Mouse (Mus musculus): Measurements from ENCODE around the gene Eng. TPM values are rescaled to one million over a fixed set of nuclear protein-coding genes. Genes with fewer than 3 reads are reported as not detected.

Eng gene
- polyA plus RNA-seq, 1 experiment from 2014 or later, result 57.9 TPM

DNA sequence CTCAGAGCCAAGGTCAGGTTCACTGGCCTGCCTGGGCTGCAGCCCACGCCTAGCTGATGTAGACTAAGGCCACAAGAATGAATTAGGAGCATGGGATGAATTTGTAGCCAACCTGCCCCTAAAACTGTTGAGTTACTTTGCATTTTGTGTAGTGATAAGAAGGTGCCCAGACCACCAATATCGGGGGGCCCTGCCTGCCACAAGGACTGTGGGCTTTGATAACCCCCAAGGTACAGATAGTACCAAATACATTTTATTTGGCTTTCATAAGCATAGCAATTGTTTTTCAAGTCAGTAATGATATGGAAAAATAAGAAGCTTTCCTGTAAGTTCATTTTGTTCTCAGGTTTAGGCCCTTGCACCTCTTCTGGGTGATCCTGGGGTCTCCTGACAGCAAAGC lies 12.5 kb downstream of the Eng start:
- WGBS, result 87% methylated on average over 2 of the region's 2 CpGs
- DNase-seq (ENCODE audit: low spot score) (no peak), ATAC-seq (ENCODE audit: low read depth) (no peak)
- Histone ChIP-seq H3K4me1 (ENCODE audit: control insufficient read depth, insufficient read depth, low read length) (peaks cover 18% of the 10 kb centered on the region), H3K27me3 (replicated peaks; ENCODE audit: control insufficient read depth, insufficient read depth, low read length) (no peaks in the 10 kb centered on the region), H3K27ac (replicated peaks; ENCODE audit: low read depth, low read length) (no peak overlapping the region), H3K36me3 (ENCODE audit: control insufficient read depth, insufficient read depth, low read length) (no peaks in the 10 kb centered on the region), H3K4me2 (ENCODE audit: low read depth, low read length) (no peak overlapping the region), H3K9ac (ENCODE audit: low read depth, low read length) (no peak overlapping the region), H3K9me3 (ENCODE audit: control insufficient read depth, low read length) (no peaks in the 10 kb centered on the region), H3K4me3 (ENCODE audit: low read depth, low read length) (no peak overlapping the region)

DNA sequence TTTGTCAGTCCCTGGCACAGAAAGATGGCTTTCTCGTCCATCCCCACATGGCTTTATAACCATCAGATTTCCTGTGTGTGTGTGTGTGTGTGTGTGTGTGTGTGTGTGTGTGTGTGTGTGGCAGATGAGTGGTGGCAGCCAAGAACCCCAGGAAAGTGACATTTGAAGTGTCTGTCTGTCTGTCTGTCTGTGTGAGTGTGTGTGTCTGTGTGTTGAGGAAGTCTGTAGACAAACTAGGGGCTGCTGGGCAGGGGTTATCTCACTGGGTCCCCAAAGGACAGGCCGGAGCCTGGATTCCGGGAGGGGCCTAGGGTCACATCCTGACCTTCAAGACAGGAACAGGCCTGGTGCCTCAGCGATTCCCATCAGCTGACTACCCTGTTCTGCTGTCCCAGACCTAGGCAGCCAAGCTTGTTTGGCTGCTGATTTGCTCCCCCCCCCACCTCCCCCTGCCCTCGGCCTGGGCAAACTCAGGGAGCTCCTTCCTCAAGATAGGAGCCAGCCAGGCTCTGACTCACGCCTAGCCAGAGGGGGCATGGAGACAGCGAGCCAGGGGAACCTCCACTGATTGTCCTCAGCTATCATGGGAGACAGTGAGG lies 15.2 kb downstream of the Eng start:
- Histone ChIP-seq H3K27ac (replicated peaks; ENCODE audit: low read depth, low read length) (peak overlapping the region; percentile 52; the same call in 1 of the 2 replicates), H3K9ac (ENCODE audit: low read depth, low read length) (peak overlapping the region; percentile 15; the same call in 1 of the 2 replicates)
- peak; percentile 38; the same call in 1 of the 2 replicates for ATAC-seq (ENCODE audit: low read depth)

DNA sequence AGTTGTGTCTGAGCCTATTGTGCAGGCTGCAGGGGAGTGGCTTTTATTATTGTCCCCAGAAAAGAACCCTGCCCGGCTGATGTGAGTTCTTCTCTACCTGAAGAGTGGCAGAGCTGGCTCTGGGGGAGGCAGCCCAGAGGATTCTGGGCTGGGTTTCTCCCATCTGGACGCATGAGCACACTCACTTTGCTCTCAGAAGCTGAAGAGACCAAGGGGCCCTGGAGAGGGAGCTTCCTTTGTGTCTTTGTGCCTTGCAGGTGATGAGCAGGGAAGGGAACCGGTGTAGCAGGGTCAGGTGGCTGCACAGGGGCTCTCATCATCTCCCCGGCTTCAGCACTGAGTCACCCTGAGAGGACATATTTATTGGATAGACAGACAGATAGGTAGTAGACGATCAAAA lies 15.9 kb downstream of the Eng start:
- H3K9me3 ChIP-seq (ENCODE audit: control insufficient read depth, low read length), result no peaks in the 10 kb centered on the region
- no peaks in the 10 kb centered on the region for H3K36me3 ChIP-seq (ENCODE audit: control insufficient read depth, insufficient read depth, low read length)
- H3K27ac ChIP-seq (replicated peaks; ENCODE audit: low read depth, low read length), result peak overlapping the region; percentile 52; the same call in 1 of the 2 replicates
- no peaks in the 10 kb centered on the region for H3K27me3 ChIP-seq (replicated peaks; ENCODE audit: control insufficient read depth, insufficient read depth, low read length)
- DNase-seq (ENCODE audit: low spot score) (peak; percentile 56), ATAC-seq (ENCODE audit: low read depth) (peak; percentile 45)
- no peak overlapping the region for H3K4me2 ChIP-seq (ENCODE audit: low read depth, low read length)
- H3K4me3 ChIP-seq (ENCODE audit: low read depth, low read length), result no peak overlapping the region
- H3K4me1 ChIP-seq (ENCODE audit: control insufficient read depth, insufficient read depth, low read length), result no peaks in the 10 kb centered on the region
- 45% methylated on average over 5 of the region's 5 CpGs for WGBS
- peak overlapping the region; percentile 15; the same call in 1 of the 2 replicates for H3K9ac ChIP-seq (ENCODE audit: low read depth, low read length)

More for the DNA sequence above, 15.2 kb downstream of the Eng start:
- Histone ChIP-seq H3K27me3 (replicated peaks; ENCODE audit: control insufficient read depth, insufficient read depth, low read length) (no peaks in the 10 kb centered on the region), H3K9me3 (ENCODE audit: control insufficient read depth, low read length) (no peaks in the 10 kb centered on the region), H3K36me3 (ENCODE audit: control insufficient read depth, insufficient read depth, low read length) (no peaks in the 10 kb centered on the region), H3K4me2 (ENCODE audit: low read depth, low read length) (no peak overlapping the region), H3K4me1 (ENCODE audit: control insufficient read depth, insufficient read depth, low read length) (no peaks in the 10 kb centered on the region), H3K4me3 (ENCODE audit: low read depth, low read length) (no peak overlapping the region)
- 47% methylated on average over 6 of the region's 7 CpGs for WGBS
- peak; percentile 9 for DNase-seq (ENCODE audit: low spot score)

DNA sequence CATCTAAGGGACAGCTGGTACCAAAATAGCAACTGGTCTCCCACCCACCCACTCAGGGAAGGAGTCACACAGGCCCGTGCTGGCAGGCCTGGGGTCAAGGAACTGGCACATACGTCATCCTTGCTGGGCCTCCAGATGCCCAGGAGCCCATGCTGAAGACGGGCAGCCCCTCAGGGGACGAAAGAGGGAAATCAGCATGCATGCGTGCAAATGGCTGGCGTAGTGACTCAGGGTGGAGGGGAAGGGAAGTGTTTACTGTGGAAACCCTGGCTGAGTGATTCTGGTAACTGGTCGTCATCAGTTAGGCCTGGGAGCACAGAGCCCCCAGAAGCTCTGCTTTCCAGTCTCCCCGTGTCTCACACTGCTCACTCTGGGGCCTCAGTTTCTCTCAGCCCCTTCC lies 18.9 kb downstream of the Eng start:
- Histone ChIP-seq H3K4me3 (ENCODE audit: low read depth, low read length) (no peak overlapping the region), H3K27ac (replicated peaks; ENCODE audit: low read depth, low read length) (no peak overlapping the region), H3K4me2 (ENCODE audit: low read depth, low read length) (no peak overlapping the region), H3K36me3 (ENCODE audit: control insufficient read depth, insufficient read depth, low read length) (no peaks in the 10 kb centered on the region), H3K4me1 (ENCODE audit: control insufficient read depth, insufficient read depth, low read length) (no peaks in the 10 kb centered on the region), H3K9me3 (ENCODE audit: control insufficient read depth, low read length) (no peaks in the 10 kb centered on the region), H3K9ac (ENCODE audit: low read depth, low read length) (no peak overlapping the region), H3K27me3 (replicated peaks; ENCODE audit: control insufficient read depth, insufficient read depth, low read length) (no peaks in the 10 kb centered on the region)
- no peak for DNase-seq (ENCODE audit: low spot score)
- no peak for ATAC-seq (ENCODE audit: low read depth)
- WGBS, result 66% methylated on average over 8 of the region's 8 CpGs

DNA sequence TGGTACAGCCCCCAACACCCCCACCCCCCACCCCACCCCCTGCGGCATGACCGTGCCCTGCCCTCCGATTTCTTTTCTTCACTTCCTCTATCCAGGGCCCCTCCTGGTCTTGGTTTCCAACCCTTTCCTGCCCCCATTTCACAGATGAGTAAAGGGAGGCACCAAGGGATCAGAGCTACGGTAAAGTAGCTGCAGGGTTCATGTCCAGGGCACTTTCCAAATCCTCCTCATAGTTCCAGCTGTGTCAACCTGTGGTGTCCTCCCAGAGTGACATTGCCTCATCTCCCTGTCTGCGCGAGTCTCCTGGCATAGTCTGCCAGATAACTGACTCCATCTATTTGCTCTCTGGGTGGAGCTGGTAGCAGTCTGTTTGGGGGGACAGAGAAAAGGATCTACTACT lies 19.5 kb downstream of the Eng start:
- H3K4me1 ChIP-seq (ENCODE audit: control insufficient read depth, insufficient read depth, low read length), result no peaks in the 10 kb centered on the region
- no peak overlapping the region for H3K9ac ChIP-seq (ENCODE audit: low read depth, low read length)
- no peak overlapping the region for H3K4me2 ChIP-seq (ENCODE audit: low read depth, low read length)
- H3K27ac ChIP-seq (replicated peaks; ENCODE audit: low read depth, low read length), result no peak overlapping the region
- no peaks in the 10 kb centered on the region for H3K9me3 ChIP-seq (ENCODE audit: control insufficient read depth, low read length)
- H3K27me3 ChIP-seq (replicated peaks; ENCODE audit: control insufficient read depth, insufficient read depth, low read length), result no peaks in the 10 kb centered on the region
- DNase-seq (ENCODE audit: low spot score), result no peak
- 0 out of 2 replicates have a peak, but pooled peaks cover 2% of the 10 kb centered on the region for H3K36me3 ChIP-seq (ENCODE audit: control insufficient read depth, insufficient read depth, low read length)
- 86% methylated on average over 6 of the region's 6 CpGs for WGBS
- no peak for ATAC-seq (ENCODE audit: low read depth)
- H3K4me3 ChIP-seq (ENCODE audit: low read depth, low read length), result no peak overlapping the region

DNA sequence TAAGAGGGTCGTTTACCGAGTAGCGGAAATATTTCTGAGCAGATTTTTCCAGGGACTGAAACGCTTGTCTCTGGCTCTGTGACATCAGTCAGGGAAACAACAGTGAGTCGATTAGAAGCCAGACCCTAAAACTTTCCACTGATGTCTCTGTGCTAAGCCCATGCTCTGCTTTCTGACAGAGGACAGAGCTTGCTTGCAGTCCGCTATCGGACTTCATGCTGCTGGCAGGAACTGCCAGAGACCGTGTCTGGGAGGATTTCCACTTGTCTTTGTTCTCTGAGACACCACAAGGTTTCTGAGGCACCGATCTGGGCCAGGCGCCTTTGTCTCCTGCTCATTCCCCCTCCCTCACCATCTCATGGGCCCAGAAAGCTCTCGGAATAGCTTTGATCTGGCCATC lies 21.4 kb downstream of the Eng start:
- Histone ChIP-seq H3K4me3 (ENCODE audit: low read depth, low read length) (no peak overlapping the region), H3K4me1 (ENCODE audit: control insufficient read depth, insufficient read depth, low read length) (no peaks in the 10 kb centered on the region), H3K9me3 (ENCODE audit: control insufficient read depth, low read length) (no peaks in the 10 kb centered on the region), H3K9ac (ENCODE audit: low read depth, low read length) (no peak overlapping the region), H3K27ac (replicated peaks; ENCODE audit: low read depth, low read length) (0 out of 2 replicates have a peak overlapping the region, but pooled peaks have one; percentile 6), H3K27me3 (replicated peaks; ENCODE audit: control insufficient read depth, insufficient read depth, low read length) (no peaks in the 10 kb centered on the region), H3K36me3 (ENCODE audit: control insufficient read depth, insufficient read depth, low read length) (0 out of 2 replicates have a peak, but pooled peaks cover 5% of the 10 kb centered on the region), H3K4me2 (ENCODE audit: low read depth, low read length) (no peak overlapping the region)
- ATAC-seq (ENCODE audit: low read depth) (no peak), DNase-seq (ENCODE audit: low spot score) (peak; percentile 21)
- WGBS, result 57% methylated on average over 11 of the region's 11 CpGs

DNA sequence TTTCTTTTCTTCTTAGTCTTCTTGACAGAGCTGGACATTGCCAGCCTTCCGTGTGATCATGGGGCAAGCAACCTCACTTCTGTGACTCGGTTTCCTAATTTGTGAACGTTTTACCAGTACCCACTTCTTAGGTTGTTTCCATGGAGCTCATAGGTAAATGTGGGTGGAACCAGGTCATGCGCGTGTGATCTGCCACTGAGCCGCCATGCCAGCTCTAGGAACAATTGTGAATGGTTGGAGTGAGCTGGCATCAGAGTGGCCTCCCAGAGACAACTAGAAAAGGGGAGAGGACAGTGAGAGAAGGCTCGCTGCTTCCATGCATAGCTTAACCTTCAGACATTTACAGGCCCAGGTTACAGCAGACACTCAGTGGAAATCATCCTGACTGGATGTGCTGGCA lies 21.8 kb downstream of the Eng start:
- 0 out of 2 replicates have a peak, but pooled peaks cover 5% of the 10 kb centered on the region for H3K36me3 ChIP-seq (ENCODE audit: control insufficient read depth, insufficient read depth, low read length)
- ATAC-seq (ENCODE audit: low read depth), result no peak
- H3K27ac ChIP-seq (replicated peaks; ENCODE audit: low read depth, low read length), result 0 out of 2 replicates have a peak overlapping the region, but pooled peaks have one; percentile 6
- no peaks in the 10 kb centered on the region for H3K4me1 ChIP-seq (ENCODE audit: control insufficient read depth, insufficient read depth, low read length)
- WGBS, result 84% methylated on average over 7 of the region's 7 CpGs
- H3K4me3 ChIP-seq (ENCODE audit: low read depth, low read length), result no peak overlapping the region
- no peaks in the 10 kb centered on the region for H3K27me3 ChIP-seq (replicated peaks; ENCODE audit: control insufficient read depth, insufficient read depth, low read length)
- H3K9ac ChIP-seq (ENCODE audit: low read depth, low read length), result no peak overlapping the region
- H3K9me3 ChIP-seq (ENCODE audit: control insufficient read depth, low read length), result no peaks in the 10 kb centered on the region
- H3K4me2 ChIP-seq (ENCODE audit: low read depth, low read length), result no peak overlapping the region
- DNase-seq (ENCODE audit: low spot score), result no peak

DNA sequence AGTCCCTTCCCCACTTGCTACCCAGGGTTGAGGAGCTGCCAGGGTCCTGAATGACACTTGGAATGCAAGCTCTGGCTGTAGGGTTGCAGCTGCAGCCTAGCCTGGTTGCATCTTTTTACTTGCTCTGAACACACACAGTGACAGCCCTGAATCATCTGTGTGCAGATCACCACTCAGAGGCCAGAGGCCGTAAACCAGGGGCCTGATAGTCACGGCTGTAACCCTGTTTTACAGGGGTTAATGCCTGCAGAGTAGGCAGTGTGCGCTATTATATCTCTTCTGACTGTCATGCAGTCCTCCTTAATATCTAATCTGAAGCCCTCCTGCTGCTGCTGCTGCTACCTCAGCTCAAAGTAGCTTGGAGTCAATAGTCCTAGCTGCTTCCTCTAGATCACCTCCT lies 23.5 kb downstream of the Eng start:
- Histone ChIP-seq H3K27me3 (replicated peaks; ENCODE audit: control insufficient read depth, insufficient read depth, low read length) (no peaks in the 10 kb centered on the region), H3K9ac (ENCODE audit: low read depth, low read length) (no peak overlapping the region), H3K4me3 (ENCODE audit: low read depth, low read length) (no peak overlapping the region), H3K4me1 (ENCODE audit: control insufficient read depth, insufficient read depth, low read length) (no peaks in the 10 kb centered on the region), H3K36me3 (ENCODE audit: control insufficient read depth, insufficient read depth, low read length) (0 out of 2 replicates have a peak, but pooled peaks cover 12% of the 10 kb centered on the region), H3K9me3 (ENCODE audit: control insufficient read depth, low read length) (no peaks in the 10 kb centered on the region), H3K4me2 (ENCODE audit: low read depth, low read length) (no peak overlapping the region), H3K27ac (replicated peaks; ENCODE audit: low read depth, low read length) (no peak overlapping the region)
- 90% methylated on average over 3 of the region's 3 CpGs for WGBS
- no peak for ATAC-seq (ENCODE audit: low read depth)
- no peak for DNase-seq (ENCODE audit: low spot score)

DNA sequence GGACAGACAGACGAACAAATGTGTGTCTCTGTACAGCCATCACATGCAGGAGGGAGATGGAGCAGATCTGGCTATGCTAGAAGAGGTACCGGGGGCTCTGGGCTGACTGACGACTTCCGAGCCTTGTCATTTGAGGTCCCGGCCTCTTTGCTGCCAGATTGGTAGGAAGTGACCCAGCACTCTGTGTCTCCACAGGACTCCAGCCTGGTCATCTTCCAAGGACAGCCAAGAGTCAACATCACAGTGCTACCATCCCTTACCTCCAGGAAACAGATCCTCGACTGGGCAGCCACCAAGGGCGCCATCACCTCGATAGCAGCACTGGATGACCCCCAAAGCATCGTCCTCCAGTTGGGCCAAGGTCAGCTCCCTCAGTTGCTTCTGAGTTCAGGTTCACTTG lies 24.8 kb downstream of the Eng start:
- H3K9ac ChIP-seq (ENCODE audit: low read depth, low read length), result no peak overlapping the region
- H3K27me3 ChIP-seq (replicated peaks; ENCODE audit: control insufficient read depth, insufficient read depth, low read length), result no peaks in the 10 kb centered on the region
- DNase-seq (ENCODE audit: low spot score) (no peak), ATAC-seq (ENCODE audit: low read depth) (no peak)
- no peak overlapping the region for H3K27ac ChIP-seq (replicated peaks; ENCODE audit: low read depth, low read length)
- H3K4me1 ChIP-seq (ENCODE audit: control insufficient read depth, insufficient read depth, low read length), result no peaks in the 10 kb centered on the region
- no peaks in the 10 kb centered on the region for H3K9me3 ChIP-seq (ENCODE audit: control insufficient read depth, low read length)
- no peak overlapping the region for H3K4me2 ChIP-seq (ENCODE audit: low read depth, low read length)
- 85% methylated on average over 9 of the region's 9 CpGs for WGBS
- H3K36me3 ChIP-seq (ENCODE audit: control insufficient read depth, insufficient read depth, low read length), result peaks cover 24% of the 10 kb centered on the region
- H3K4me3 ChIP-seq (ENCODE audit: low read depth, low read length), result no peak overlapping the region
